Mouse (Mus musculus) right cerebral cortex, postnatal 4 days (tissue): ENCODE results near the gene Jmjd4.

Source experiments
- DNase-seq: peaks from one replicate; pipeline ENCODE4 v3.0.0-alpha.2; 2022

Gene Jmjd4

DNA sequence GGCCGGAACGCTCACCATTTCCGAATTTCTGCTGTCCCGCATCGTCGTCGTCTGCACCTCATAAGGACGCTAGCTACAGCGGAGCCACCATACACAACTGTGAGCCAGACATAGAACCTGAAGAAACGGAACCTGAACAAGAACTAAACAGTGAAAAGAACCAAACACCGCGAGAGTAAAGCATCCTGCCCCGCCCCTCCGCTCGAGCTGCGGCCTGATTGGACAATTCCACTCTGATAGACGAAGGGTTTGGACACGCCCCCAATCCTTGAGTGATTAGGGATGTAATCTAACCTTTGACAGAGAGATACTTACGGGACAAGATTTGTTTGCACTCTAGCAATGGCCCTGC, 22.5 kb downstream of the Jmjd4 start, which contains the start of gene Zfp867:
Gene Zfp867 (minus strand): TSS at position 149 of the 352 bp plus-strand sequence.
- peak; percentile 88 for DNase-seq

GRCm38 (mm10) chr11:59477240-59477639, 27.4 kb downstream of the Jmjd4 start:
- no peak for DNase-seq

- peak; percentile 52 for DNase-seq
These were observed 33.4 kb downstream of the Jmjd4 start for GRCm38 (mm10) chr11:59483212-59483611.

- no peak for DNase-seq
These were observed 35.8 kb downstream of the Jmjd4 start for GRCm38 (mm10) chr11:59485641-59486040.

- no peak for DNase-seq
These were observed 36.4 kb downstream of the Jmjd4 start for GRCm38 (mm10) chr11:59486222-59486621.

- no peak for DNase-seq
These were observed 46.9 kb downstream of the Jmjd4 start for GRCm38 (mm10) chr11:59496672-59497310.

GRCm38 (mm10) chr11:59497747-59498146, 47.9 kb downstream of the Jmjd4 start:
- DNase-seq = no peak

DNA sequence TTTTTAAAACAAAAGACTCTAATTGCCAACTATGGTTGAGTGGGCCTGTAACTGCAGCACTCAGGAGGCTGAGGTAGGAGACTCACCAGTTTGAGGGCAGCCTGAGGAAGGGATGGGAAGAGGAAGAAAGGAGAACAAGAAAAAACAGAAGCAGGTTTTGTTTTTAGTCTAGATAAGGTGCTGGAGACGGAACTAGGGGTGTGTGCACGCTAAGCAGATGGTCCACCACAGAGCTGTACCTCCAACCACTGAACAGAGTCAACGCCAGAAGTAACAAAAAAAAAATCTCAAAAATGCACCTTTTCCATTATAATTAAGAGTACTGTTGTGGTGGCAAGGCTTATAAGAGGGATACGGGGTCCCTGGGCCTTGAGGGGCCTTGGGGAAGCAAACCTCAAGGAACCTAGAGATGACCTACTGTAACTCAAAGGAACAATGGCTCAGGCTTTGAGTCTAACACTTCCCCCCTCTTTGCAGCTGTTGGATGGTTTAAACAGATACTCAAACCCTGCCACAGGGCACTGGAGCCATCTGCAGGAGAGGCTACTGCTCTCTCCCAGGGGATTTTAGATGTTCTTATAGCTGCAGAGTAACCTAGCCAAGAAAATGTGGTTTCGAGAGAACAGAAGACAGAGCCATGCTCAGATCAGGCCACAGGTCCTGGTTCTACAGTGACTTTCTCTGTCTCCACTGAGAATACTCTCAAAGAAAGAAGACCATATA, 52.3 kb downstream of the Jmjd4 start:
- no peak for DNase-seq

- peak; percentile 58 for DNase-seq
These were observed 55.5 kb downstream of the Jmjd4 start for GRCm38 (mm10) chr11:59505351-59505838.

GRCm38 (mm10) chr11:59505839-59506712, 56.2 kb downstream of the Jmjd4 start:
- DNase-seq = peak; percentile 82

GRCm38 (mm10) chr11:59506713-59507074, 56.8 kb downstream of the Jmjd4 start:
- no peak for DNase-seq
